Mouse (Mus musculus): ENCODE measurements around the gene Derl2.

DNA sequence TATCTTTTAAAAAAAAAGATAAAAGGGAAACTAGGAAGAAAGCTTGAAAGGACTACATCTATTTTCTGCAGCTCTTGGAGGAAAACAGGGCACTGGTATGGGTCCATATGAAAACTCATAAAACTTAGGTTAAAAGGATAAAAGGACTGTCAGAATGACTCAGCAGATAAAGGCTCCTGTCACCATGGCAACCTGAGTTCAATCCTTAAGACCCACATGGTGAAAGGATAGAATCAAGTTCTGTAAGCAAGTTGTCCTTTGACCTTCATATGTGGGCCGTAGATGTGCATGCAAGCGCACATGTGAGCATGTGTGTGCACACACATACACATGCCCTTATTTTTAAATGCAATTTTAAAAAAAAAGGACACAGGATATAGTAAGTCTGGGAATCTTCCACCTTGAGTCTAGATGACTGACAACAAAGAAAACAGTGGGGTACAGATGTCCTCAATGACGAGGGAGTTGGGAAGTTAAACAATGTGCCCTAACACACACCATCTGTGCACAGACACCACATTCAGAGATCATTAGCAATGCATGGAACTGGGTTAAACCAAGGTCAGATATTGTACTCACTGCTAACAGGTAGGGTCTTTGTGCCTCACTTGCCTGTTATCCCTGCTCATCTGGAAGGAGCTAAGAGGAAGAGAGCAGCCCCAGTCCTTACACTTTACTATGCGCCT is 55.3 kb downstream of the Derl2 start:
- TF ChIP-seq CTCF (IDR thresholded peaks at IDR 0.05; ENCODE audit: extremely low read depth, insufficient read depth, low read length) (no peak), POLR2A (IDR thresholded peaks at IDR 0.05; ENCODE audit: extremely low read depth, insufficient read depth, low read length) (no peak)
